Mouse (Mus musculus) bone marrow, adult 2 months (tissue): ENCODE measurements around the gene Zfand2b. TPM values are rescaled to one million over a fixed set of nuclear protein-coding genes. Genes with fewer than 3 reads are reported as not detected.

Experiments used
- H3K27ac ChIP-seq: fragments of 200-500 bp; 2 replicates; pipeline ENCODE4 v1.5.1; 2012; ENCODE audit warnings: low read depth, mild to moderate bottlenecking, control low read depth, inconsistent platforms, low read length; ENCODE audit not compliant: control insufficient read depth, poor library complexity, insufficient read depth
- H3K4me1 ChIP-seq: fragments of 200-500 bp; 2 replicates; pipeline ENCODE4 v1.6.1; 2011; ENCODE audit warnings: low read length; ENCODE audit not compliant: control insufficient read depth, insufficient read depth
- H3K4me3 ChIP-seq: fragments of 200-500 bp; replicated peaks from 2 replicates; pipeline ENCODE3; 2011; ENCODE audit warnings: mild to moderate bottlenecking, low read depth, low read length, control low read depth; ENCODE audit not compliant: control insufficient read depth
- CTCF ChIP-seq: fragments of 200-500 bp; IDR thresholded peaks from 2 replicates; pipeline ENCODE4 v1.5.1; 2011; ENCODE audit warnings: low read length, control low read depth; ENCODE audit not compliant: control insufficient read depth, insufficient read depth
- POLR2A ChIP-seq: fragments of 200-500 bp; IDR thresholded peaks from 2 replicates; pipeline ENCODE4 v1.6.1; 2011; ENCODE audit warnings: low read depth, mild to moderate bottlenecking, control low read depth, low read length, borderline replicate concordance; ENCODE audit not compliant: control insufficient read depth
- WGBS: fragments of 180-500 bp; shearing (Covaris S2); methylation state at CpG from one replicate; pipeline ENCODE4 v1.1.7; 2018; 5-methylcytosine and 5-hydroxymethylcytosine counted together
- polyA plus RNA-seq: library from polyadenylated mRNA; stranded (reverse); fragments of >200 nt; gene quantifications from 2 replicates; pipeline ENCODE4 v1.2.4, GENCODE M21; 2011; ENCODE audit warnings: low replicate concordance; ENCODE audit not compliant: missing spikeins, insufficient read depth, insufficient read length

The Zfand2b gene
- 28.5 and 49.8 TPM in 2 replicates for polyA plus RNA-seq

GRCm38 (mm10) chr1:75168472-75169464 is at the start of gene Zfand2b:
Gene Zfand2b (plus strand): TSS chr1:75168646.
- H3K4me1 ChIP-seq = peaks cover 1% of the 10 kb centered on the region; the same call in 1 of the 2 replicates
- 4% methylated on average over 58 of the region's 59 CpGs for WGBS
- peak within 1 kb of the TSS; percentile 70 for H3K4me3 ChIP-seq
- peak within 1 kb of the TSS; percentile 87 for H3K27ac ChIP-seq
- TF ChIP-seq CTCF = no peak
- TF ChIP-seq POLR2A = peak; percentile 71; the same call in 1 of the 2 replicates

GRCm38 (mm10) chr1:75122211-75122610 is 46.2 kb upstream of the Zfand2b start:
- no peak overlapping the region for H3K27ac ChIP-seq
- no peak for TF ChIP-seq POLR2A
- TF ChIP-seq CTCF = no peak
- WGBS = 86% methylated on average over 3 of the region's 3 CpGs
- H3K4me3 ChIP-seq = no peak overlapping the region
- peaks cover 5% of the 10 kb centered on the region; the same call in 1 of the 2 replicates for H3K4me1 ChIP-seq

- under 1% methylated on average over 56 of the region's 56 CpGs for WGBS
- H3K4me1 ChIP-seq = peaks cover 5% of the 10 kb centered on the region; the same call in 1 of the 2 replicates
Observed at GRCm38 (mm10) chr1:75124346-75125321, 43.8 kb upstream of the Zfand2b start, which contains the start of gene Nhej1. Gene Nhej1 (minus strand): TSS chr1:75125200.

GRCm38 (mm10) chr1:75125418-75125817 is 43.0 kb upstream of the Zfand2b start:
- peak overlapping the region; percentile 98 for H3K27ac ChIP-seq
- TF ChIP-seq CTCF = no peak
- no peak for TF ChIP-seq POLR2A
- H3K4me3 ChIP-seq = peak overlapping the region; percentile 48
- WGBS = 18% methylated on average over 5 of the region's 5 CpGs
- H3K4me1 ChIP-seq = peaks cover 5% of the 10 kb centered on the region; the same call in 1 of the 2 replicates

More at GRCm38 (mm10) chr1:75124346-75125321, 43.8 kb upstream of the Zfand2b start, which contains the start of gene Nhej1:
- TF ChIP-seq CTCF (peak; percentile 86), POLR2A (peak; percentile 40; the same call in 1 of the 2 replicates)
- Histone ChIP-seq H3K27ac (peak within 1 kb of the TSS; percentile 98), H3K4me3 (peak within 1 kb of the TSS; percentile 81)

- WGBS = 78% methylated on average over 3 of the region's 3 CpGs
- Histone ChIP-seq H3K4me3 (no peak overlapping the region), H3K4me1 (peaks cover 5% of the 10 kb centered on the region; the same call in 1 of the 2 replicates), H3K27ac (no peak overlapping the region)
- TF ChIP-seq CTCF (no peak), POLR2A (no peak)
Observed at GRCm38 (mm10) chr1:75128641-75129040, 39.8 kb upstream of the Zfand2b start.

- Histone ChIP-seq H3K4me1 (no peaks in the 10 kb centered on the region; the same call in 1 of the 2 replicates), H3K27ac (no peak within 1 kb of the TSS), H3K4me3 (no peak within 1 kb of the TSS)
- TF ChIP-seq CTCF (no peak), POLR2A (no peak)
- 74% methylated on average over 12 of the region's 12 CpGs for WGBS
Observed at GRCm38 (mm10) chr1:75133421-75134207, 34.8 kb upstream of the Zfand2b start, which contains the start of gene Slc23a3. Gene Slc23a3 (minus strand): TSS chr1:75133890.

GRCm38 (mm10) chr1:75136293-75136692 is 32.2 kb upstream of the Zfand2b start:
- TF ChIP-seq POLR2A (no peak), CTCF (no peak)
- Histone ChIP-seq H3K4me3 (no peak overlapping the region), H3K27ac (peak overlapping the region; percentile 75), H3K4me1 (no peaks in the 10 kb centered on the region; the same call in 1 of the 2 replicates)
- 71% methylated on average over 6 of the region's 6 CpGs for WGBS

- peak overlapping the region; percentile 75 for H3K27ac ChIP-seq
- no peaks in the 10 kb centered on the region; the same call in 1 of the 2 replicates for H3K4me1 ChIP-seq
- H3K4me3 ChIP-seq = no peak overlapping the region
- TF ChIP-seq POLR2A = no peak
- 63% methylated on average over 3 of the region's 3 CpGs for WGBS
Observed at GRCm38 (mm10) chr1:75136730-75137129, 31.7 kb upstream of the Zfand2b start.
